12 mouse cellular contexts compared by ENCODE assay signal in the genomic region with DNA sequence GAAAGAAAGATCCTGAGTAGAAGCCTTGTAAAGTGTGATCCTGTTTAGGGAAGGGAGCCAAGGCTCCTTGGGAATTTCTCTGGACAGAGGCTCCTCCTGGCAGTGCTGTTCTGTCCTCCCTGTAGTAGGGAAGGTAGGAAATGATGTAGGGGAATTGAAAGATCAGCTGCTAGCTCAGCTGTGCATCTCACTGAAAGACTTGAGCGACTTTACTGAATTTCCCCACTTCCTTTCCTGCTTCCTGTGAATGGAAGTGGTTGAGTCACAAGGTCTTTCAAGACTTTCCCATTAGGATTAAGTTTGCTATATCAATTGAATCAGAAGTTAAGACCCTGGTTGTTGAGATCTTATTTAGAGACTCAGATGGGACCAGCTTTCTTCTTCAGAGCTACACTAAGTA. TPM values are rescaled to one million over a fixed set of nuclear protein-coding genes. Genes with fewer than 3 reads are reported as not detected.
A peak's percentile ranks its signal among the peaks of the same experiment; 100 is the strongest.
DNase-seq lines count a peak whose midpoint lies in the region; ATAC-seq and TF ChIP-seq lines count a peak whose summit lies in the region.
"Had no signal": no experiment of that assay in that cellular context is flagged by ENCODE, and none has a peak within 500 bp of the region (broad histone marks: within the 10 kb centered on the region; RNA-seq: fewer than 3 reads in every experiment).

No protein-coding gene starts in this region.

- DNase-seq in heart, adult 2 months: no peak
- DNase-seq in heart, postnatal 25 days (ENCODE audit: low spot score): no peak
- no peak for DNase-seq in lung, postnatal 14 days
- no peak for DNase-seq in spleen, postnatal 36 days (ENCODE audit: low spot score in 2 of 2)
- DNase-seq in left cerebral cortex, adult 2 months (ENCODE audit: extremely low spot score in 1 of 2, low spot score in 2 of 2): no peak
- DNase-seq: adrenal gland, postnatal 25 days; left cerebral cortex, postnatal 4 days had no signal

- H3K4me3 ChIP-seq in heart, adult 2 months: no peak overlapping the region
- H3K4me3 ChIP-seq in lung, embryonic 16.5 days (ENCODE audit: low read length): no peak overlapping the region
- no peak overlapping the region for H3K4me3 ChIP-seq in intestine, postnatal 0 days (ENCODE audit: low read depth, low read length)
- H3K4me3 ChIP-seq in stomach, embryonic 16.5 days (replicated peaks; ENCODE audit: low read length): no peak overlapping the region
- no peak overlapping the region for H3K4me3 ChIP-seq in left cerebral cortex, adult 2 months
- H3K4me3 ChIP-seq: hindbrain, embryonic 13.5 days; midbrain, embryonic 13.5 days had no signal

- peaks cover 43% of the 10 kb centered on the region for H3K4me1 ChIP-seq in heart, adult 2 months (ENCODE audit: control insufficient read depth, insufficient read depth, low read length)
- peaks cover 60% of the 10 kb centered on the region for H3K4me1 ChIP-seq in lung, embryonic 16.5 days (replicated peaks; ENCODE audit: control insufficient read depth, insufficient read depth, low read length)
- peaks cover 24% of the 10 kb centered on the region for H3K4me1 ChIP-seq in intestine, postnatal 0 days (replicated peaks; ENCODE audit: control insufficient read depth, insufficient read depth, low read length)
- peaks cover 55% of the 10 kb centered on the region for H3K4me1 ChIP-seq in stomach, embryonic 16.5 days (ENCODE audit: control insufficient read depth, insufficient read depth, low read length)

- TF ChIP-seq CTCF in heart, adult 2 months (IDR thresholded peaks at IDR 0.05): no peak
- no peak for TF ChIP-seq CTCF in intestine, postnatal 0 days (IDR thresholded peaks at IDR 0.05; ENCODE audit: low read depth)
- TF ChIP-seq CTCF in left cerebral cortex, adult 2 months (IDR thresholded peaks at IDR 0.05): no peak

- H3K9ac ChIP-seq in heart, adult 2 months (ENCODE audit: low read depth, low read length): no peak overlapping the region
- no peak overlapping the region for H3K9ac ChIP-seq in lung, embryonic 16.5 days (ENCODE audit: low read length)
- H3K9ac ChIP-seq in intestine, postnatal 0 days (ENCODE audit: low read depth, low read length): no peak overlapping the region
- no peak overlapping the region for H3K9ac ChIP-seq in stomach, embryonic 16.5 days (ENCODE audit: low read length)
- H3K9ac ChIP-seq: hindbrain, embryonic 13.5 days; midbrain, embryonic 13.5 days had no signal

- intact Hi-C loops in heart, adult 2 months (cut with DNase I): no loop called here
- intact Hi-C loops in heart, postnatal 25 days (cut with DNase I): no loop called here
- intact Hi-C loops in left cerebral cortex, adult 2 months (cut with DNase I): no loop called here

- H3K27ac ChIP-seq in heart, adult 2 months: peak overlapping the region; percentile 0; the same call in 1 of the 2 replicates
- H3K27ac ChIP-seq in lung, embryonic 16.5 days (ENCODE audit: low read length): peak overlapping the region; percentile 21
- peak overlapping the region; percentile 42; the same call in 1 of the 2 replicates for H3K27ac ChIP-seq in intestine, postnatal 0 days (ENCODE audit: low read depth, low read length)
- peak overlapping the region; percentile 72 for H3K27ac ChIP-seq in stomach, embryonic 16.5 days (ENCODE audit: low read length)
- H3K27ac ChIP-seq in left cerebral cortex, adult 2 months: no peak overlapping the region
- H3K27ac ChIP-seq: midbrain, embryonic 13.5 days had no signal

- peaks cover 37% of the 10 kb centered on the region for H3K36me3 ChIP-seq in heart, adult 2 months (ENCODE audit: control insufficient read depth, insufficient read depth, low read length)
- no peaks in the 10 kb centered on the region for H3K36me3 ChIP-seq in lung, embryonic 16.5 days (ENCODE audit: control insufficient read depth, insufficient read depth, low read length)
- no peaks in the 10 kb centered on the region for H3K36me3 ChIP-seq in intestine, postnatal 0 days (ENCODE audit: control insufficient read depth, insufficient read depth)
- H3K36me3 ChIP-seq in stomach, embryonic 16.5 days (ENCODE audit: control insufficient read depth, insufficient read depth, low read length): no peaks in the 10 kb centered on the region
- H3K36me3 ChIP-seq: hindbrain, embryonic 13.5 days; midbrain, embryonic 13.5 days had no signal

- H3K27me3 ChIP-seq in heart, adult 2 months (ENCODE audit: control insufficient read depth, insufficient read depth, low read length): no peaks in the 10 kb centered on the region
- no peaks in the 10 kb centered on the region for H3K27me3 ChIP-seq in lung, embryonic 16.5 days (ENCODE audit: control insufficient read depth, insufficient read depth, low read depth, low read length)
- H3K27me3 ChIP-seq in intestine, postnatal 0 days (replicated peaks; ENCODE audit: control insufficient read depth, insufficient read depth, low read length): no peaks in the 10 kb centered on the region
- no peaks in the 10 kb centered on the region for H3K27me3 ChIP-seq in stomach, embryonic 16.5 days (ENCODE audit: control insufficient read depth, insufficient read depth, low read length)
- H3K27me3 ChIP-seq: hindbrain, embryonic 13.5 days; midbrain, embryonic 13.5 days had no signal

- no peak for ATAC-seq in lung, embryonic 16.5 days (ENCODE audit: low read depth)
- no peak for ATAC-seq in intestine, postnatal 0 days
- ATAC-seq in stomach, embryonic 16.5 days (ENCODE audit: insufficient read depth, low FRiP score): no peak
- ATAC-seq: midbrain, embryonic 13.5 days had no signal

- no peak for TF ChIP-seq POLR2A in heart, adult 2 months (IDR thresholded peaks at IDR 0.05; ENCODE audit: insufficient read depth, low read depth, low read length)

- H3K4me2 ChIP-seq in lung, embryonic 16.5 days (ENCODE audit: low read depth, low read length): peak overlapping the region; percentile 7; the same call in 1 of the 2 replicates
- H3K4me2 ChIP-seq in intestine, postnatal 0 days (replicated peaks; ENCODE audit: low read depth): 0 out of 2 replicates have a peak overlapping the region, but pooled peaks have one; percentile 21
- H3K4me2 ChIP-seq in stomach, embryonic 16.5 days (ENCODE audit: low read depth, low read length): peak overlapping the region; percentile 8
- H3K4me2 ChIP-seq: hindbrain, embryonic 13.5 days; midbrain, embryonic 13.5 days had no signal

- no peaks in the 10 kb centered on the region for H3K9me3 ChIP-seq in lung, embryonic 16.5 days (ENCODE audit: control insufficient read depth, low read length)
- H3K9me3 ChIP-seq in intestine, postnatal 0 days (ENCODE audit: control insufficient read depth): no peaks in the 10 kb centered on the region
- H3K9me3 ChIP-seq in stomach, embryonic 16.5 days (replicated peaks; ENCODE audit: control insufficient read depth, low read length): no peaks in the 10 kb centered on the region
- H3K9me3 ChIP-seq: hindbrain, embryonic 13.5 days; midbrain, embryonic 13.5 days had no signal

- peaks cover 15% of the 10 kb centered on the region for H3K79me2 ChIP-seq in heart, adult 2 months (replicated peaks; ENCODE audit: control insufficient read depth, insufficient read depth, low read length)

- TF ChIP-seq EP300 in heart, adult 2 months (IDR thresholded peaks at IDR 0.05; ENCODE audit: insufficient read depth, low read depth, low read length): no peak

- WGBS in heart, adult 2 months: 10% methylated on average over 1 of the region's 1 CpGs
- 21% methylated on average over 1 of the region's 1 CpGs for WGBS in lung, embryonic 16.5 days
- WGBS in intestine, postnatal 0 days: 15% methylated on average over 1 of the region's 1 CpGs
- 21% methylated on average over 1 of the region's 1 CpGs for WGBS in stomach, embryonic 16.5 days

RNA-seq across cellular contexts. Expression of a gene that starts 12.2 kb away (rescaled TPM):
- 10 to 100 TPM; 57.4 to 63.4 TPM for total RNA-seq in heart, adult 2 months (2021)
- 26.5 and 35.7 TPM in 2 replicates for polyA plus RNA-seq in heart, adult 2 months (2012; rRNA removed)
- total RNA-seq in heart, postnatal 25 days (2021): 10 to 100 TPM; 52.1 to 53.0 TPM
- polyA plus RNA-seq in lung, embryonic 16.5 days (2015; fragmentation: Nextera tagmentation; extraction: Ambion mirVana): 15.3 and 16.3 TPM in 2 replicates
- 9.6 and 11.5 TPM in 2 replicates for polyA plus RNA-seq in intestine, postnatal 0 days (2015; fragmentation: Nextera tagmentation; extraction: Ambion mirVana)
- polyA plus RNA-seq in stomach, embryonic 16.5 days (2015; fragmentation: Nextera tagmentation; extraction: Ambion mirVana): 21.8 and 22.9 TPM in 2 replicates
- 10 to 100 TPM; 91.9 to 97.7 TPM for total RNA-seq in left cerebral cortex, adult 2 months (2021)
